Comparison of ENCODE assay signal across 7 mouse cellular contexts in genomic region chr11:3266079-3266685, GRCm38 (mm10). TPM values are rescaled to one million over a fixed set of nuclear protein-coding genes. Genes with fewer than 3 reads are reported as not detected.
DNase-seq lines count a peak whose midpoint lies in the region; ATAC-seq lines count a peak whose summit lies in the region.

Gene Drg1, minus strand, starts transcription at chr11:3266415.

- no peaks in the 10 kb centered on the region for H3K9me3 ChIP-seq in intestine, embryonic 15.5 days
- no peaks in the 10 kb centered on the region for H3K9me3 ChIP-seq in midbrain, embryonic 10.5 days (replicated peaks)

- no peaks in the 10 kb centered on the region for H3K27me3 ChIP-seq in intestine, embryonic 15.5 days (replicated peaks)
- no peaks in the 10 kb centered on the region for H3K27me3 ChIP-seq in midbrain, embryonic 10.5 days (ENCODE audit: low read depth, poor library complexity, severe bottlenecking)

- peak within 1 kb of the TSS; percentile 85 for H3K27ac ChIP-seq in intestine, embryonic 15.5 days
- H3K27ac ChIP-seq in midbrain, embryonic 10.5 days (replicated peaks), result peak within 1 kb of the TSS; percentile 96

- intact Hi-C loops in gastrocnemius, postnatal 36 days (cut with DNase I), result loop anchor here (2.0 to 5.0 kb wide), 2 partner anchors 23 to 46 kb away; partner anchors contain the start of gene Patz1
- intact Hi-C loops in left cerebral cortex, postnatal 25 days (cut with DNase I), result loop anchor here (1.0 to 2.0 kb wide), 2 partner anchors 24 to 65 kb away; partner anchors contain the start of gene Pik3ip1

- peaks cover 12% of the 10 kb centered on the region for H3K4me1 ChIP-seq in intestine, embryonic 15.5 days (replicated peaks)
- peaks cover 36% of the 10 kb centered on the region for H3K4me1 ChIP-seq in midbrain, embryonic 10.5 days

- peak; percentile 97 for DNase-seq in adrenal gland, adult 2 months
- peak; percentile 97 for DNase-seq in embryo, embryonic 11.5 days (ENCODE audit: low read depth, low spot score)
- DNase-seq in gastrocnemius, postnatal 36 days, result peak; percentile 86 to 90
- peak; percentile 93 to 94 for DNase-seq in left cerebral cortex, postnatal 25 days (ENCODE audit: low spot score in 2 of 2)
- DNase-seq in midbrain, embryonic 10.5 days (ENCODE audit: low spot score), result peak; percentile 97
- DNase-seq in right cerebral cortex, postnatal 4 days, result peak; percentile 93

- peak; percentile 99 for ATAC-seq in intestine, embryonic 15.5 days

- peak within 1 kb of the TSS; percentile 62 for H3K4me2 ChIP-seq in intestine, embryonic 15.5 days (replicated peaks)

- peak within 1 kb of the TSS; percentile 69 for H3K4me3 ChIP-seq in intestine, embryonic 15.5 days (replicated peaks)
- peak within 1 kb of the TSS; percentile 79 for H3K4me3 ChIP-seq in midbrain, embryonic 10.5 days

- H3K36me3 ChIP-seq in intestine, embryonic 15.5 days, result peaks cover 9% of the 10 kb centered on the region
- peaks cover 33% of the 10 kb centered on the region for H3K36me3 ChIP-seq in midbrain, embryonic 10.5 days

- peak within 1 kb of the TSS; percentile 95 for H3K9ac ChIP-seq in intestine, embryonic 15.5 days

- WGBS in intestine, embryonic 15.5 days, result under 1% methylated on average over 69 of the region's 72 CpGs
- WGBS in midbrain, embryonic 10.5 days, result under 1% methylated on average over 72 of the region's 72 CpGs

RNA-seq across cellular contexts. Expression of gene Drg1, which starts in this region (rescaled TPM):
- 100 to 1,000 TPM in 1 of 2 experiments, 10 to 100 TPM in 1; 86.3 to 104 TPM for total RNA-seq in adrenal gland, adult 2 months (2021)
- 5.4 and 7.2 TPM in 2 replicates for polyA plus RNA-seq in adrenal gland, adult 2 months (2012; rRNA removed)
- 10 to 100 TPM; 36.4 to 45.4 TPM for total RNA-seq in gastrocnemius, postnatal 36 days (2021)
- polyA plus RNA-seq in intestine, embryonic 15.5 days (2015; fragmentation: Nextera tagmentation; extraction: Ambion mirVana), result 209 and 211 TPM in 2 replicates
- total RNA-seq in left cerebral cortex, postnatal 25 days (2021), result 10 to 100 TPM; 86.8 to 97.5 TPM
- 342 and 344 TPM in 2 replicates for polyA plus RNA-seq in midbrain, embryonic 10.5 days (2016; fragmentation: Nextera tagmentation; extraction: Ambion mirVana)

Comparison
In these comparisons a context has a peak if more than half of its experiments do, and no peak if none do; other contexts are left out.
1. Peak in every context shown above with its lines: DNase-seq, ATAC-seq, H3K4me3 ChIP-seq and H3K27ac ChIP-seq.
2. RNA of gene Drg1 (polyA plus RNA-seq): 342 to 344 TPM in midbrain, embryonic 10.5 days and 209 to 211 TPM in intestine, embryonic 15.5 days; 5.4 to 7.2 TPM in adrenal gland, adult 2 months; every median in the first group is over 10 times any median in the second.